Mouse (Mus musculus) small intestine, adult 2 months (tissue): ENCODE measurements around the gene Bdh1. TPM values are rescaled to one million over a fixed set of nuclear protein-coding genes. Genes with fewer than 3 reads are reported as not detected.
A peak's percentile ranks its signal among the peaks of the same experiment; 100 is the strongest.

Experiments used
- H3K27ac ChIP-seq: fragments of 200-500 bp; 2 replicates; pipeline ENCODE4 v1.5.1; 2012; ENCODE audit warnings: low read depth, low read length, control low read depth, inconsistent platforms; ENCODE audit not compliant: insufficient read depth
- H3K27me3 ChIP-seq: fragments of 200-500 bp; 2 replicates; pipeline ENCODE4 v1.6.1; 2012; ENCODE audit warnings: mild to moderate bottlenecking, moderate library complexity, low read length, inconsistent platforms; ENCODE audit not compliant: control insufficient read depth, insufficient read depth
- H3K36me3 ChIP-seq: fragments of 200-500 bp; 2 replicates; pipeline ENCODE4 v1.6.1; 2012; ENCODE audit warnings: mild to moderate bottlenecking, low read length, control low read depth, inconsistent platforms; ENCODE audit not compliant: control insufficient read depth, insufficient read depth
- H3K4me1 ChIP-seq: fragments of 200-500 bp; 2 replicates; pipeline ENCODE4 v1.6.1; 2012; ENCODE audit warnings: low read length, inconsistent platforms, mixed read lengths; ENCODE audit not compliant: control insufficient read depth, insufficient read depth, insufficient read length
- H3K4me3 ChIP-seq: fragments of 200-500 bp; 2 replicates; pipeline ENCODE4 v1.5.1; 2012; ENCODE audit warnings: low read depth, mild to moderate bottlenecking, control low read depth, inconsistent platforms, low read length, moderate library complexity
- CTCF ChIP-seq: fragments of 200-500 bp; IDR thresholded peaks from 2 replicates; pipeline ENCODE4 v1.5.1; 2012; ENCODE audit warnings: low read depth, mild to moderate bottlenecking, control low read depth, inconsistent platforms, low read length, moderate library complexity, mixed read lengths; ENCODE audit not compliant: insufficient replicate concordance, insufficient read length; ENCODE audit errors: extremely low read depth
- POLR2A ChIP-seq: fragments of 200-500 bp; IDR thresholded peaks from 2 replicates; pipeline ENCODE4 v1.6.1; 2012; ENCODE audit warnings: low read depth, mild to moderate bottlenecking, control low read depth, inconsistent platforms, low read length, moderate library complexity
- WGBS: fragments of 180-500 bp; shearing (Covaris S2); methylation state at CpG from one replicate; pipeline ENCODE4 v1.1.7; 2018; 5-methylcytosine and 5-hydroxymethylcytosine counted together
- polyA plus RNA-seq: library from polyadenylated mRNA; depleted of rRNA; stranded (reverse); fragments of >200 nt; gene quantifications from 2 replicates; pipeline ENCODE4 v1.2.3, GENCODE M21; 2012

Bdh1 gene
- polyA plus RNA-seq, 1 experiment: 83.3 TPM

DNA sequence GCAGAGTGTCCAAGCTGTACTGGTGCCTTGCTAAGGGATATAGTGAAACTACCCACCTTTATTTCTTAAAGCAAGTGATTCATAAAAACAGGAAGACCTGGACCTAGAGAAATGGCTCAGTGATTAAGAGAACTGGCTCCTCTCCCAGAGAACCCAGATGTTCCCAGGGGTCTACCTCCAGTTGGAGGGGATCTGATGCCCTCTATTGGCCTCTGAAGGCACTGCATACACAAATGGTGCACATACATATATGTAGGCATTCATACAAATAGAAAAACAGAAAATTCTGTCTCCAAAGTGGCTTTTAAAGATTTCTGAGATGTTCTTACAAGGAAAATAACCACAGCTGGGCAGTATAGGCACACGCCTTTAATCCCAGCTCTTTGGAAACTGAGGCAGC, 18.0 kb downstream of the Bdh1 start:
- no peak overlapping the region for H3K27ac ChIP-seq
- H3K36me3 ChIP-seq: peaks cover 12% of the 10 kb centered on the region
- H3K4me1 ChIP-seq: peaks cover 4% of the 10 kb centered on the region; the same call in 1 of the 2 replicates
- no peaks in the 10 kb centered on the region for H3K27me3 ChIP-seq
- no peak for TF ChIP-seq CTCF
- TF ChIP-seq POLR2A: no peak
- WGBS: 95% methylated on average over 1 of the region's 1 CpGs
- H3K4me3 ChIP-seq: no peak overlapping the region

- Histone ChIP-seq H3K36me3 (peaks cover 17% of the 10 kb centered on the region), H3K27me3 (no peaks in the 10 kb centered on the region), H3K4me1 (no peaks in the 10 kb centered on the region), H3K27ac (peak overlapping the region; percentile 14; the same call in 1 of the 2 replicates), H3K4me3 (no peak overlapping the region)
- TF ChIP-seq POLR2A (no peak), CTCF (no peak)
- WGBS: 79% methylated on average over 6 of the region's 6 CpGs
Measured at GRCm38 (mm10) chr16:31444521-31444920, 22.4 kb downstream of the Bdh1 start.

- H3K27ac ChIP-seq: no peak overlapping the region
- WGBS: 87% methylated on average over 15 of the region's 15 CpGs
- no peaks in the 10 kb centered on the region for H3K27me3 ChIP-seq
- H3K4me1 ChIP-seq: no peaks in the 10 kb centered on the region
- H3K36me3 ChIP-seq: peaks cover 23% of the 10 kb centered on the region
- no peak overlapping the region for H3K4me3 ChIP-seq
- TF ChIP-seq POLR2A: no peak
- no peak for TF ChIP-seq CTCF
Measured at GRCm38 (mm10) chr16:31446067-31446853, 24.2 kb downstream of the Bdh1 start.

GRCm38 (mm10) chr16:31449973-31450372, 27.9 kb downstream of the Bdh1 start:
- no peaks in the 10 kb centered on the region for H3K27me3 ChIP-seq
- H3K4me3 ChIP-seq: no peak overlapping the region
- H3K36me3 ChIP-seq: peaks cover 26% of the 10 kb centered on the region
- no peak overlapping the region for H3K27ac ChIP-seq
- 83% methylated on average over 4 of the region's 4 CpGs for WGBS
- no peak for TF ChIP-seq CTCF
- no peak for TF ChIP-seq POLR2A
- H3K4me1 ChIP-seq: peaks cover 19% of the 10 kb centered on the region; the same call in 1 of the 2 replicates

- Histone ChIP-seq H3K27ac (no peak overlapping the region), H3K4me3 (no peak overlapping the region), H3K4me1 (peaks cover 19% of the 10 kb centered on the region; the same call in 1 of the 2 replicates), H3K27me3 (no peaks in the 10 kb centered on the region), H3K36me3 (peaks cover 27% of the 10 kb centered on the region)
- 70% methylated on average over 3 of the region's 3 CpGs for WGBS
- TF ChIP-seq POLR2A (no peak), CTCF (no peak)
Measured at GRCm38 (mm10) chr16:31451235-31451634, 29.2 kb downstream of the Bdh1 start.

DNA sequence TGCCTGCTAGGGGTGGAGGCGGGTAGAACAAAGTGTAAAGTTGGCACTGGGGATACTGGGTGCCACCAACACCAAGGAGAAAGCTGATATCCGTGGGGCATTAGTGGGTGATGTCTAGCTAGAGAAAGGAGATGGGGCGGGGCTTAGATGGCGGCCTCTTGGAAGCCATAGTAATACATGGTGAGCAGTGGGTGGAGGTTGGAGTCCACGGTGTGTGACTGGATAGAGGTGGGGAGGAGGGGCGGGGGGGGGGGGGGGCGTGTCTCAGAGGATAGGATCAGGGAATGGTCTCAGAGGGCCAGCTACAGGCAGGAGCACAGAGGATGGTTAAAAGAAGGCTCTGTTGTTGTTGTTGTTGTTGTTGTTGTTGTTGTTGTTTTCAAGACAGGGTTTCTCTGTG, 30.4 kb downstream of the Bdh1 start:
- Histone ChIP-seq H3K36me3 (peaks cover 27% of the 10 kb centered on the region), H3K27me3 (no peaks in the 10 kb centered on the region), H3K4me3 (no peak overlapping the region), H3K27ac (no peak overlapping the region), H3K4me1 (peaks cover 19% of the 10 kb centered on the region; the same call in 1 of the 2 replicates)
- no peak for TF ChIP-seq CTCF
- WGBS: 64% methylated on average over 7 of the region's 7 CpGs

DNA sequence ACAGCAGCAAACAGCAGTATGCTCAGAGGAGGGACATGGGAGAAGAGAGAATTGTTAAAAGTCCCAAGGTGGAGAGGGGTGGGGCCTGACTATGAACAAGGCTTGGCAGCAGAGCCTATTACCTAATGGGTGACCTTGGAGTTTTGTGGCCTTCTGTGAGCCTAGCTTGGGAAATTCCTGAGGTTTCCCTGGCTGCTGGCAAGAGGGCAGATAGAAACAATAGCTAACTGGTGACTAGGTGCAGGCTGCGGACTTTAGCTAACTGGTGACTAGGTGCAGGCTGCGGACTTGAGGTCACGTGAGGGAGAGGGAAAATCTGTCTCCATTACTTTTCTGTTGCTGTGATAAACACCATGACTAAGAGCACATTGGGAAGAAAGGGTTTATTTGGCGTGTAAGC, 31.9 kb downstream of the Bdh1 start:
- 50% methylated on average over 4 of the region's 4 CpGs for WGBS
- peaks cover 19% of the 10 kb centered on the region for H3K36me3 ChIP-seq
- H3K4me1 ChIP-seq: peaks cover 19% of the 10 kb centered on the region; the same call in 1 of the 2 replicates
- H3K27ac ChIP-seq: peak overlapping the region; percentile 54
- no peak overlapping the region for H3K4me3 ChIP-seq
- TF ChIP-seq CTCF (no peak), POLR2A (no peak)
- H3K27me3 ChIP-seq: no peaks in the 10 kb centered on the region
